Mouse (Mus musculus) spleen, adult 12 weeks (tissue): ENCODE data around the gene Mrps36.
"Not testable (repeated sequence)": the region's sequence is repeated elsewhere in the genome, so short reads cannot be mapped to it uniquely, and the experiment has no call there.

Experiments used
- DNase-seq: peaks from one replicate; pipeline ENCODE4 v3.0.0; 2022; ENCODE audit warnings: low spot score

Mrps36 gene

GRCm38 (mm10) chr13:100732756-100733155 lies 11.7 kb downstream of the Mrps36 start:
- no peak for DNase-seq

GRCm38 (mm10) chr13:100731462-100732046 lies 12.9 kb downstream of the Mrps36 start:
- DNase-seq: not testable (repeated sequence)

GRCm38 (mm10) chr13:100730861-100731176 lies 13.6 kb downstream of the Mrps36 start, which contains the start of gene Cdk7:
Gene Cdk7 (minus strand): TSS chr13:100730939.
- peak; percentile 87 for DNase-seq

- no peak for DNase-seq
These were observed 14.2 kb downstream of the Mrps36 start for GRCm38 (mm10) chr13:100730153-100730860.

GRCm38 (mm10) chr13:100728530-100728929 lies 15.9 kb downstream of the Mrps36 start:
- not testable (repeated sequence) for DNase-seq

GRCm38 (mm10) chr13:100728086-100728485 lies 16.4 kb downstream of the Mrps36 start:
- no peak for DNase-seq

GRCm38 (mm10) chr13:100725194-100725593 lies 19.3 kb downstream of the Mrps36 start:
- DNase-seq: no peak

- DNase-seq: no peak
These were observed 20.3 kb downstream of the Mrps36 start for GRCm38 (mm10) chr13:100724051-100724754.

GRCm38 (mm10) chr13:100721656-100722055 lies 22.8 kb downstream of the Mrps36 start:
- no peak for DNase-seq

GRCm38 (mm10) chr13:100715467-100715866 lies 29.0 kb downstream of the Mrps36 start:
- DNase-seq: no peak

GRCm38 (mm10) chr13:100706206-100706605 lies 38.3 kb downstream of the Mrps36 start:
- DNase-seq: no peak

- no peak for DNase-seq
These were observed 41.0 kb downstream of the Mrps36 start for GRCm38 (mm10) chr13:100703468-100703867.

- DNase-seq: no peak
These were observed 45.6 kb downstream of the Mrps36 start for GRCm38 (mm10) chr13:100698866-100699265.

GRCm38 (mm10) chr13:100697541-100697940 lies 46.9 kb downstream of the Mrps36 start:
- DNase-seq: no peak

GRCm38 (mm10) chr13:100687513-100687912 lies 56.9 kb downstream of the Mrps36 start:
- DNase-seq: no peak
